Mouse (Mus musculus): ENCODE measurements around the gene Adamts2.
A peak's percentile ranks its signal among the peaks of the same experiment; 100 is the strongest.

The Adamts2 gene

DNA sequence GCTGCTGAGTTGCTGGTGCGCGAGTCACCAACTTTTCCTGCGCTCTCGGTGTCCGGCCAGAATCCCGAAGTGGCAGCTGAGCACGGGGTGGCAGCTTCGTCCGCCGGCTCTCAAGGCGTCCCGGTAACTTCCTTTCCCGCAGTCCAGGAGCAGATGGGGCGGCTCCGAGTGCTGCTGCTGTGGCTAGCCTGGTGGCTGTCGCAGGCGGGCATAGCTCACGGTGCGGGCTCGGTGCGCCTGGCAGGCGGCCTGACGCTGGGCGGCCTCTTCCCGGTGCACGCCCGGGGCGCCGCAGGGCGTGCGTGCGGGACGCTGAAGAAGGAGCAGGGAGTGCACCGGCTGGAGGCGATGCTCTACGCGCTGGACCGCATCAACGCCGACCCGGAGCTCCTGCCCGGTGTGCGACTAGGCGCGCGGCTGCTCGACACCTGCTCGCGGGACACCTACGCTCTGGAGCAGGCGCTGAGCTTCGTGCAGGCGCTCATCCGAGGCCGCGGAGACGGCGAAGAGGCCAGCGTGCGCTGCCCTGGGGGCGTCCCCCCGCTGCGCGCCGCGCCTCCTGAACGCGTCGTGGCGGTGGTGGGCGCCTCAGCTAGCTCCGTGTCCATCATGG, 249.2 kb downstream of the Adamts2 start:
- DNase-seq: peak; percentile 8

All from right cerebral cortex, adult 18-20 months (tissue).